Mouse (Mus musculus): ENCODE data around the gene Gusb. TPM values are rescaled to one million over a fixed set of nuclear protein-coding genes. Genes with fewer than 3 reads are reported as not detected.

Gusb gene
- polyA plus RNA-seq, 1 experiment from 2014 or later: 50.2 TPM

DNA sequence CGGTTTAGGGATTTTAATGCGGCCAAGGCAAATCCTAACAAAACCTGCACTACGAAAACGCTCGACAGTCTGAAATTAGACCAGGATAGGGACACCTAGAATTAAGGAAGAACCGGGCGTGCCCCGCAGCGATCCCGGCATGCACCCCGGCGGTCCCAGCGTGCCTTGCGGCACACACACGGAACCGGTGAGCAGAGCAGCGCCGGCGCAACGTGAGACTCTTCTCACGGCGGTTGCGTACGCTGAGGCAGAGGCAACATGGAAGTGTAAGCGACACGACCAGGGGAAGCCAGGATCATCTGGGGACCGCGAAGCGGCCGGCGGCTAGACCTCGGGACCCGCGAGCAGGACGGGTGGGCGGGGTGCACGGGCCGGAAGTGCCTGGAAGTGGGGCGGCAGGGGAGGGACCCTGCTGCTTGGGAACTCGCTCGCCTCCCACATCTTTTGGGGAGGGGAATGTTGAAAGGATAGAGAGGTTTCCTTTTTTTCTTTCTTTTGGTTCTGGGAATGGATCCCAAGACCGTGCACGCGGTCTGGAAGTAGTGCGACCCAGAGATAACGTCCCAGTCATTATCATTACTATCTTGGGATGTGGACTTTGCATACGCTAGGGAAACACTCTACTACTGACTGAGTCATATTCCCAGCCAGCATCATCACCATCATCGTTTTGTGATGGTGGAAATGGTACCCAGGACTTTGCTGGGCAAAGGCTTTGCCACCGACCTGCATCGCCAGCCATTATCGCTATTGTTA lies 26.5 kb upstream of the Gusb start, which contains the start of the genes Asl and Crcp:
Asl (minus strand) TSS at position 106 of the 756 bp plus-strand sequence.
Crcp (plus strand) TSS at position 149 of the 756 bp plus-strand sequence.
- no peaks in the 10 kb centered on the region for H3K36me3 ChIP-seq (ENCODE audit: control insufficient read depth, insufficient read depth, low read length)
- H3K4me2 ChIP-seq: peak within 1 kb of the TSS; percentile 81
- H3K9ac ChIP-seq (ENCODE audit: low read depth, low read length): peak within 1 kb of the TSS; percentile 78
- peaks cover 3% of the 10 kb centered on the region; the same call in 1 of the 2 replicates for H3K27me3 ChIP-seq (ENCODE audit: control insufficient read depth, insufficient read depth, low read length)
- H3K4me3 ChIP-seq (ENCODE audit: low read depth, low read length): peak within 1 kb of the TSS; percentile 63
- 1% methylated on average over 51 of the region's 51 CpGs for WGBS (ENCODE audit: insufficient replicate concordance)
- peak; percentile 76 for ATAC-seq (replicated peaks; ENCODE audit: insufficient number of reproducible peaks, low FRiP score, low TSS enrichment)
- peak within 1 kb of the TSS; percentile 88 for H3K27ac ChIP-seq (ENCODE audit: low read depth, low read length)
- no peaks in the 10 kb centered on the region for H3K9me3 ChIP-seq (replicated peaks; ENCODE audit: control insufficient read depth, low read length)
- H3K4me1 ChIP-seq (ENCODE audit: control insufficient read depth, insufficient read depth, low read length): no peaks in the 10 kb centered on the region; the same call in 1 of the 2 replicates

DNA sequence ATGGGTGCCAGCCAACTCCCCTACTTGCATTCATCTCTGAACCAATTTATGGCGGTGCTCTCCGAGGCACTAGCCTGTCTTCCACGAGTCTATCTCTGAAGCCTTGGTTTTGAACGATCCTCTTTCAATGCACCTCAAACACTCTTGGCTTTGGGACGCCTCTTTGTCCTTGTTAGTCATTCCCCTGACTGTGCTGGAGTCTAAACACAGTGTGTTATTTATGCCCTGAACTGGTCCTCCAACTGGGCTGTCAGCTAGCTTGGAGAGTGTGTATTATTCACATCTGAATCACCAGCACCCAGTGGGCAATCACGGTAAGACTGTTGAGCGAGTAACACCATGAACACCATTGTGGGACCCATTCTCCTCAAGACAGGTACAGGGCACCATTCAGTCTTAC lies 24.8 kb upstream of the Gusb start:
- WGBS (ENCODE audit: insufficient replicate concordance): 82% methylated on average over 7 of the region's 7 CpGs
- no peak overlapping the region for H3K9ac ChIP-seq (ENCODE audit: low read depth, low read length)
- no peak for ATAC-seq (replicated peaks; ENCODE audit: insufficient number of reproducible peaks, low FRiP score, low TSS enrichment)
- no peak overlapping the region for H3K4me3 ChIP-seq (ENCODE audit: low read depth, low read length)
- no peaks in the 10 kb centered on the region for H3K9me3 ChIP-seq (replicated peaks; ENCODE audit: control insufficient read depth, low read length)
- H3K36me3 ChIP-seq (ENCODE audit: control insufficient read depth, insufficient read depth, low read length): no peaks in the 10 kb centered on the region
- H3K4me2 ChIP-seq: no peak overlapping the region
- H3K27me3 ChIP-seq (ENCODE audit: control insufficient read depth, insufficient read depth, low read length): peaks cover 3% of the 10 kb centered on the region; the same call in 1 of the 2 replicates
- no peaks in the 10 kb centered on the region; the same call in 1 of the 2 replicates for H3K4me1 ChIP-seq (ENCODE audit: control insufficient read depth, insufficient read depth, low read length)
- H3K27ac ChIP-seq (ENCODE audit: low read depth, low read length): no peak overlapping the region

DNA sequence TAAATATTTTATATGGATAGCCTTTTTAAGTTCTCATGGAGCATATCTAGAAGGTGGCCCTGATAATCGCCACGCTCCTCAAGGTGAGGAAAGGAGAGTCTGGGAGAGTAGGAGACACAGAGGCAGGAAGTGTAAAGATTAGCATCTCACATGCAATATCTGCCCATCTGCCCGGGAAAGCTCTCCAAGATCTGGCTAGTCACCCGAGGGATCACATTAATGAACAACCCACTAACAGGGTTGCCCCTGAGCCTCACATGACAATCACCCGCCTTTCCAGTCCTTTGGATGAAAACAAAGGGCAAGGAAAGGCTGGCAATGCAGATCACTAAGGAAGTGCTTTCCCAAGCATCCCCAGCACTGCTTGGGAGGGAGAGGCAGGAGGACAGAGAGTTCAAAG lies 24.3 kb upstream of the Gusb start:
- H3K27me3 ChIP-seq (ENCODE audit: control insufficient read depth, insufficient read depth, low read length): peaks cover 3% of the 10 kb centered on the region; the same call in 1 of the 2 replicates
- H3K9me3 ChIP-seq (replicated peaks; ENCODE audit: control insufficient read depth, low read length): no peaks in the 10 kb centered on the region
- no peaks in the 10 kb centered on the region; the same call in 1 of the 2 replicates for H3K4me1 ChIP-seq (ENCODE audit: control insufficient read depth, insufficient read depth, low read length)
- H3K4me2 ChIP-seq: no peak overlapping the region
- no peak for ATAC-seq (replicated peaks; ENCODE audit: insufficient number of reproducible peaks, low FRiP score, low TSS enrichment)
- no peak overlapping the region for H3K27ac ChIP-seq (ENCODE audit: low read depth, low read length)
- 68% methylated on average over 5 of the region's 5 CpGs for WGBS (ENCODE audit: insufficient replicate concordance)
- no peak overlapping the region for H3K9ac ChIP-seq (ENCODE audit: low read depth, low read length)
- no peaks in the 10 kb centered on the region for H3K36me3 ChIP-seq (ENCODE audit: control insufficient read depth, insufficient read depth, low read length)
- H3K4me3 ChIP-seq (ENCODE audit: low read depth, low read length): no peak overlapping the region

DNA sequence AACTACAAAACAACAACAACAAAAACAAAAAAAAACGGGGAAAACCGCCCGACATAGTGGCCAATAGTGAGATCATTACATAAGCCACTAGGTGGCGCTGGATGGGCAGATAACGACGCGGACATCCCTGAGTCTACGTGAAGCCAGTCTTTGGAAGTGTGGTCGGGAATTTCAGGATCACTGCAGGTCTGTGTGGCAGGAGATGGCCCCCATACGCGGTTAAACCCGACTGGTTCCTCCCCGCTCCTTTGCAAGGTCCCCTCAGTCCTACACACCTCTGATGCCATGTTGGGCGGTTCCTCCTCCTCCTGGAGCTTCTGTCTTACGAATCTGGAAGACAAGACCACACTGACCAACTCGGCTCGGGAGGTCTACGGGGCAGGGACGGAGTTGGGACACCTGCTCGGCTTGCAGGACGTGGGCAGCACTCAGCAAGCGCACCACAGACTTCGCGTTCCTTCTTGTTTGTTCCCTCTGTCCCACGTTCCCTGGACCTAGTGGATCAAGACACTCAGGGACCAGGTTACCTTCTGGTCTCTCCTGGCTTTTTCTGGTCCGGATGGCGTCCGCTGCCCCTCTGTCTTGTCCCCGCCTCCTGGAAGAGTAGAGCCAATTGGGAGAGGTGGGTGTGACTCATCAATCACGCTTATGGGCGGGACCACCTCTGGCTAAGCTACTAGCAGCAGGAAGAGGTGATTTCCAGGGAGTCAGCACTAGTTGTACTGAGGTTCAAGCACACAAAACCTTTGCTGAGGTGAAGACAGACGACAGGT lies 21.1 kb upstream of the Gusb start:
- Histone ChIP-seq H3K27ac (ENCODE audit: low read depth, low read length) (no peak overlapping the region; the same call in 1 of the 2 replicates), H3K27me3 (ENCODE audit: control insufficient read depth, insufficient read depth, low read length) (peaks cover 3% of the 10 kb centered on the region; the same call in 1 of the 2 replicates), H3K4me1 (ENCODE audit: control insufficient read depth, insufficient read depth, low read length) (peaks cover 3% of the 10 kb centered on the region), H3K9me3 (replicated peaks; ENCODE audit: control insufficient read depth, low read length) (no peaks in the 10 kb centered on the region), H3K4me2 (peak overlapping the region; percentile 92), H3K36me3 (ENCODE audit: control insufficient read depth, insufficient read depth, low read length) (no peaks in the 10 kb centered on the region), H3K9ac (ENCODE audit: low read depth, low read length) (peak overlapping the region; percentile 73), H3K4me3 (ENCODE audit: low read depth, low read length) (peak overlapping the region; percentile 66)
- 0% methylated on average over 32 of the region's 32 CpGs for WGBS (ENCODE audit: insufficient replicate concordance)
- peak; percentile 91 for ATAC-seq (replicated peaks; ENCODE audit: insufficient number of reproducible peaks, low FRiP score, low TSS enrichment)

DNA sequence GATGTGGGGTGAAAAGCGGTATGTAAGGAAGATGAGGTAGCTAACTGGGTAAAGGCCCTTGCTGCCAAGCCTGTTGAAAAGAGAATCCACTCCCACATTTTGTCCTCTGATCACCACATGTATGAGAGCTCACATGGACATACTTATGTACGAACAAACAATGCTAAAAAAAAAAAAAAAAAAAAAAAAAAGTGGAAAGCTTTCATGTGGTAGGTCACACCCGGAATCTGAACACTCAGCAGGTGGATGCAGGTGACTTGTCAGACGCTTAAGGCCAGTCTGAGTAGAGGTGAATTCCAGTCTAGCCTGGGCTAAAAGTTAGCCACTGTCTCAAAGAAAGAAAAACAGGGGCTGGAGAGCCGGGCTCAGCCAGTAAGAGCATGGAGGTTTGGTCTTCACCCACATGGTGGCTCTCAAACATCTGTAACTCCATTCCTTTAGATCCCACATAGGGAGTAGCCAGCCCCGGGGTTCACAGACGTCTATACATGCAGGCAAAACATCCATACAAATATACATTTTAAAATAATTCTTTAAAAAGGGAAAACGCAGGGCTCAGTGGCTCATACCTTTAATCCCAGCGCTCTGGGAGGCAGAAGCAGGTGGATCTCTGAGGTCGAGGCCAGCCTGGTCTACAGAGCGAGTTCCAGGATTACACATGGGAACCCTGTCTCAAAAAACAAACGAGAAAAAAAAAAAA lies 20.4 kb upstream of the Gusb start:
- peak overlapping the region; percentile 66; the same call in 1 of the 2 replicates for H3K4me3 ChIP-seq (ENCODE audit: low read depth, low read length)
- H3K9ac ChIP-seq (ENCODE audit: low read depth, low read length): no peak overlapping the region
- ATAC-seq (replicated peaks; ENCODE audit: insufficient number of reproducible peaks, low FRiP score, low TSS enrichment): no peak
- WGBS (ENCODE audit: insufficient replicate concordance): 42% methylated on average over 12 of the region's 12 CpGs
- no peaks in the 10 kb centered on the region for H3K36me3 ChIP-seq (ENCODE audit: control insufficient read depth, insufficient read depth, low read length)
- no peaks in the 10 kb centered on the region for H3K9me3 ChIP-seq (replicated peaks; ENCODE audit: control insufficient read depth, low read length)
- H3K27ac ChIP-seq (ENCODE audit: low read depth, low read length): no peak overlapping the region
- H3K27me3 ChIP-seq (ENCODE audit: control insufficient read depth, insufficient read depth, low read length): peaks cover 3% of the 10 kb centered on the region; the same call in 1 of the 2 replicates
- H3K4me2 ChIP-seq: peak overlapping the region; percentile 92
- peaks cover 3% of the 10 kb centered on the region for H3K4me1 ChIP-seq (ENCODE audit: control insufficient read depth, insufficient read depth, low read length)

DNA sequence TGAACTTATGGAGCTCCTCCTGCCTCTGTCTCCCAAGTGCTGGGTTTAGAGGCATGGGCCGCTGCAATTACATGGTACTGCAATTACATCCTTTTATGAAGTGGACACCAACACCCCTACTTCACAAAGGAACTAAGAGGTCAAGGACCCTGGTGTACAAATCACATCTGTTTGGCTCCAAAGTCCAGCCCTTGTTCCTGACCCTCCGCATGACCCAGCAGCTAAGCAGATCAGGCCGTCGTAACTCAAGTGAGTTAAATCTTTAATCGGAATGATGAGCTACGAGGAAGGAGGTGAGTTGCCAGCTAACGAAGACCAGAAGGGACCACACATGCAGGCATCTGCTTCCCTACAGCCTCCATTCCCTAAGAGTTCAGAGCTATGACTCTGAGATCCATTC lies 19.5 kb upstream of the Gusb start:
- 84% methylated on average over 7 of the region's 7 CpGs for WGBS (ENCODE audit: insufficient replicate concordance)
- H3K36me3 ChIP-seq (ENCODE audit: control insufficient read depth, insufficient read depth, low read length): no peaks in the 10 kb centered on the region
- H3K27me3 ChIP-seq (ENCODE audit: control insufficient read depth, insufficient read depth, low read length): peaks cover under 1% of the 10 kb centered on the region; the same call in 1 of the 2 replicates
- no peak overlapping the region for H3K9ac ChIP-seq (ENCODE audit: low read depth, low read length)
- ATAC-seq (replicated peaks; ENCODE audit: insufficient number of reproducible peaks, low FRiP score, low TSS enrichment): no peak
- H3K27ac ChIP-seq (ENCODE audit: low read depth, low read length): no peak overlapping the region
- peaks cover 3% of the 10 kb centered on the region for H3K4me1 ChIP-seq (ENCODE audit: control insufficient read depth, insufficient read depth, low read length)
- H3K4me2 ChIP-seq: no peak overlapping the region
- no peak overlapping the region for H3K4me3 ChIP-seq (ENCODE audit: low read depth, low read length)
- no peaks in the 10 kb centered on the region for H3K9me3 ChIP-seq (replicated peaks; ENCODE audit: control insufficient read depth, low read length)

DNA sequence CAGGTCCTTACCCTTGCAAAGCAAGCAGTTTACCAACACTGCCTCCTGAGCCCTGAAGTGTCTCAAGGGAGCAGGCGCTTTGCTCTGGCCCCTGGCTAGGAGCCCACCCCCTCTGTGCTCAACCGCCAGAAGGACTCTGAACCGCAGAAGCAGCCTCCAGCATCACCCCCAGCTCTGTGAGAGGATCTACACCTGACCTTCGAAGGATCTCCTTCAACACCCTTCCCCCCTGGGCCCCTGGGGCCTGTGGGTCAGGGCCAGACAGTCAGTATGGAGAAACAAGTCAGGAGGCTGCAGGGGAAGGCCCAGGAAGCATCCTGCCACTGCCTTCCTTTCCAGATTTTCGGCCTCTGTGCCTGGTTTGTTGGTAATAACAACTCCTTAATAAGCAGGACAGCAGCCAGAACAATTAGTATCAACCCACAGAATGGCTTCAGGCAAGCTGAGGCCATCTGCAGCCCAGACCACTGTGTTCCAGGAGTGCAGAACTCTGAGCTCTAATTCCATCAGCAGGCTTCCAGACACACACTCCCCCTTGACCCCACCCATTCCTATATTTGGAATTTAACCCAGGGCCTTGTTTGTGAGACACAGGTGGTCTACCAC lies 18.6 kb upstream of the Gusb start:
- Histone ChIP-seq H3K36me3 (ENCODE audit: control insufficient read depth, insufficient read depth, low read length) (no peaks in the 10 kb centered on the region), H3K27ac (ENCODE audit: low read depth, low read length) (no peak overlapping the region), H3K9ac (ENCODE audit: low read depth, low read length) (peak overlapping the region; percentile 39; the same call in 1 of the 2 replicates), H3K4me2 (no peak overlapping the region), H3K27me3 (ENCODE audit: control insufficient read depth, insufficient read depth, low read length) (no peaks in the 10 kb centered on the region), H3K4me3 (ENCODE audit: low read depth, low read length) (no peak overlapping the region), H3K9me3 (replicated peaks; ENCODE audit: control insufficient read depth, low read length) (no peaks in the 10 kb centered on the region), H3K4me1 (ENCODE audit: control insufficient read depth, insufficient read depth, low read length) (peaks cover 3% of the 10 kb centered on the region)
- no peak for ATAC-seq (replicated peaks; ENCODE audit: insufficient number of reproducible peaks, low FRiP score, low TSS enrichment)
- WGBS (ENCODE audit: insufficient replicate concordance): 53% methylated on average over 5 of the region's 5 CpGs

DNA sequence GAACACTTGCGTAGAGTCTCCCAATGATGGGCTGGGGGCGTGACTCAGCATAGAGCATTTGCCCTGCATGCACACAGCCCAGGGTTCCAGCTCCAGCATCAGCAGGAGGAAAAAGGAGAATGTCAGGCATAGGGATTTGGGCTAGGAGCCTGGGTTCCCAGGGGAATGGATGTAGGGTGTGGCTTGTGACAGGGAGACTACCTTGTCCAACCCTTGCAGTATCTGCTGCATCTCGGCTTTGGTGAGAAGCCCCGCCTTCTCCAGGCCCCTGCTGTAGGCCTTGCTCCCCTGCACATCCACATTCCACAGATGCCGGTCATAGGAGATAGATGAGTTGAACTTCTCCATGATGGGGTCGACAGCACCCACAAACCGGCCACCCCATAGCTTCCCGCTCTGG lies 16.6 kb upstream of the Gusb start:
- Histone ChIP-seq H3K9me3 (replicated peaks; ENCODE audit: control insufficient read depth, low read length) (no peaks in the 10 kb centered on the region), H3K36me3 (ENCODE audit: control insufficient read depth, insufficient read depth, low read length) (no peaks in the 10 kb centered on the region), H3K9ac (ENCODE audit: low read depth, low read length) (no peak overlapping the region), H3K4me2 (no peak overlapping the region), H3K4me3 (ENCODE audit: low read depth, low read length) (no peak overlapping the region), H3K27ac (ENCODE audit: low read depth, low read length) (no peak overlapping the region), H3K27me3 (ENCODE audit: control insufficient read depth, insufficient read depth, low read length) (no peaks in the 10 kb centered on the region), H3K4me1 (ENCODE audit: control insufficient read depth, insufficient read depth, low read length) (peaks cover 3% of the 10 kb centered on the region)
- no peak for ATAC-seq (replicated peaks; ENCODE audit: insufficient number of reproducible peaks, low FRiP score, low TSS enrichment)
- WGBS (ENCODE audit: insufficient replicate concordance): 49% methylated on average over 8 of the region's 8 CpGs
